Mouse (Mus musculus) heart, adult 8-10 months (tissue): Measurements from ENCODE around the gene Lrp2. TPM values are rescaled to one million over a fixed set of nuclear protein-coding genes. Genes with fewer than 3 reads are reported as not detected.

Source experiments
- DNase-seq: peaks from one replicate; pipeline ENCODE4 v3.0.0; 2022; ENCODE audit warnings: low spot score
- total RNA-seq, 4 experiments: library from RNA; stranded (reverse); gene quantifications; 2 replicates each; pipeline ENCODE4 v1.2.4; 2022

Lrp2 gene
- total RNA-seq, 4 experiments from 2014 or later = 0.57 to 1.6 (median 1.1) TPM

DNA sequence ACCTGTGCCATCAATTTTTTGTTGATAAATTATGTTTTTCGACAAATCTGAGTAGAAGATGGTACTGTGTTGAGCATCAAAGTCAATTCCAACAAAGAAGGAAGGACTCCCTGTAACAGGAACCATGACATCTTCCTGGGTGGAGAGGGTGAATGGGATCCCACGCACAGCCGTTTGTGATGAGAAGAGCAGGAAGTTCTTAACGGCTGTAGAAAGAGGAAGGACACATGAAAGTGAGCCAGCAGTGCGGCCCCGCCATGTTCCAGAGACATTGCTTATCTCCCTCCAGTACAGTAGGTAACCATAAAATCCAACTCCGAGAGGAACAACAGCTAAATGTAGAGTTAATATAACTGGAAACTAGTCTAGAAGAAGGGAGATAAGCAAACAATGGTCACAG is 67.6 kb downstream of the Lrp2 start:
- DNase-seq = no peak

DNA sequence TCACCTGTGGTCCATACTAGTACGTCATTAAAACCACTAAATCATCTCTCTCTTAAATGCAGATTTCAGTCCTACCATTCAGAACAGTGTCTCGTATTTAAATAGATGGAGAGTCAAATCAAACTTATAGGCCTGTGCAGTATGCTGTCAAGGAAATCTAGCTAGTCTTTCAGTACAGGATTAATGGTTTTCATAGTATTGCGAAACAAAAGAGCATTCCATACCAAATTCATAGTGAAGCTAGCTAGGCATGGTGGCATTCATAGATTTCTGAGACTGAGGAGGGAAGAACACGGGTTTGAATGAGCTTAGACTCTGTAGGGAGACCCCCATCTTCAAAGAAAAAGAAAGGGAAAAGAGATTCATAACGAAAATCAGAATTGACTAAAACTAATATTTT is 74.1 kb downstream of the Lrp2 start:
- DNase-seq = no peak

DNA sequence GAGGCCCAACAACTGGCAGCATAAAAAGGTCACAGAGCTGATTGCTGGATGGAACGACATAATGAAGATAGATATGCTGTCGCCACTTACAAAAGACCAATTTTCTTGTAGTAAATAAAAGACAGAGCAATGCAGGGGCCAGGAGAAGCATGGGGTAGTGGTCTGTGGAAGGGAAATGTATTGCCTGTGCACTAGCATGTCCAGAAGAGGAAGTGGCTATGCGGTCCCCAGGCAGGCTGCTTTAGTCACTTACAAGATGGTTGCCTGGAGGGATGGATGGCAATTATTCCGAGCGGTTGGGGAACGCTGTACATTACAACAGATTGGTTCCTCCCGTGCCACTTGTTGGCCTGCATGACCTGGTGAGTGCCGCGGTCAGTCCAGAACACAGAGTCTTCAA is 85.5 kb downstream of the Lrp2 start:
- no peak for DNase-seq

DNA sequence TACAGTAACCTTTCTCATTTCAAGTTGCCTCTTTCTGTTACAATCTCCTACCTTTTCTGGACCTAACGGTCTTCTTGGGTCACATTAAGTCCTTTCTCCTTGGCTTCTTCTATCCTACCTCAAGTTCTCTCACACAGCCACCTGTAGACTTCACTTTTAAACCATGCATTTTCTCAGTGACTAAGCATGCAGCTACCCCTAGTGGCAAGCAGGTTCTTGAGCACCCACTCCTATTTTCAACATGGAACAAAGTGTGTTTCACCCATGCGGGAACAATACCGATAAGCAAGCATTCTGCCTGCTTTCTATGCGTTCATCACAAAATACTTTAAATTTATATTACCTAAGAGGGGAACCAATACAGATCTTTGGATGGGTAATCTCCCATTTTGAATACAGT is 92.7 kb downstream of the Lrp2 start:
- DNase-seq = no peak

DNA sequence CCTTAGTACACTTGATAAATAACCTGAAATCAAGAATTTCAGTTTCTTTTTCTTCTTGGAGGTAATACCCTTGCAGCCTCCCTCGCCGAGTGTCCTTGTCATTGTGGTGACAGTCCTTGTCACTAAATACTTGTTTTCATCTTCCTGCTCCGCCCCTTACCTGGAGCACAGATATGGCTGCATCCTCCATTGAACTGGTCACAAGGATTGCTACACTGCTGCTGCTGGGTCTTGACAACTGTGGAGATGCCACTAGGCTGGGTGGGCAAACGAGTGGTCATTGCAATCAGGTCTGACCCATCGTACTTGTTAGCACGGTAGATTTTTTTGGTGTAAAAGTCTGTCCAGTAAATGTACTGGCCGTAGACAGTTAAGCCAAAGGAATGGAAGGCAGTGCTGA is 104.9 kb downstream of the Lrp2 start:
- DNase-seq = no peak

DNA sequence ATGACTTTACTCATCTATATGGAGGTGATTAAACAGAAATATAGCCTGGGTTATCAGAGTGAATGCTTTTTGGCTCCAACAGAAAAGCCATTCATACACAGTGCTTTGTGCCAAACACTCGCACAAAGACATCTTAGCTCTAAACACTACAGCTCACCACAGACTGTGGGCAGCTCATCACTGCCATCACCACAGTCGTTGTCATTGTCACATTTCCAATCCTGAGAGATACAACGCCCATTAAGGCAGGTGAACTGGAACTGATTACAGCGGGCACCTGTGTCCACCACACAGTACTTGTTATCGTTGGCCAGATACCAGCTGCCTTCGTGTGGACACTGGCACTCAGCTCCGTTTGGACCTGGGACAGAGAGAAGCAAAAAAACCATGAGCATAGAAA is 106.0 kb downstream of the Lrp2 start:
- DNase-seq = no peak

DNA sequence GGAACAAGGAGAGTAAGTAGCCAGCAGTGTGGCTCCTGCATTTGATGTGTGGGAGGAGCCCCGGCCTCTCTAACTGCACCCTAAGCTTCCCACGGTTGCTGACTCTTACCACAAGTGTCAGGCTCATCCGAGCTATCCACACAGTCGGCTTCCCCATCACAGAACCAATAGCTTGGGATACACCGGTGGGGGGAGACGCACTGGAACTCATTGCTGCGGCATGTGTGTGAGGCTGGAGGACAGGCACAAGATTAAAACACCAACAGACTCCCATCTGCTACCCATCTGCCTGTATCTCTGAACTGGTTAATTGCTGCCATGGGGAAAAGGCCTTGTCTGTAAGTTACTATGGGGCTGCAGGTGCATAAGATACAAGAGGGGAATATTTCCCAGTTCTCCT is 109.0 kb downstream of the Lrp2 start:
- DNase-seq = no peak

DNA sequence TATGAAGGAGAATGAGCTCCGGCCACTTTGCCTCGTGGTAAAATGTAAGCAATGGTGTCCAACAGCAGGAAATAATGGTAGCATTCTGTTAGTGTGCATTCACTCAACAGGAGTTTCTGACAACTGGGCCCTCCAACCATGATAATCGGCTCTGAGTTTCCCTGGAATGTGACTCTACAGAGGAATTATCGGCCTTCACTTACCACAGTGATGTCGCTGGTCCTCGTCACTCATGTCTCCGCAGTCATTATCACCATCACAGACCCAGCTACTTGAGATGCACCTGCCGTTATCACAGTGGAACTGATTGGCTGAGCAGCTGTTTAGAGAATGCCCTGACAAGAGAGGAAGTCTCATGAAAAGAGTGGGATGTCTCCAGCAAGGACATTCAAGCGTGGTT is 110.7 kb downstream of the Lrp2 start:
- DNase-seq = no peak

DNA sequence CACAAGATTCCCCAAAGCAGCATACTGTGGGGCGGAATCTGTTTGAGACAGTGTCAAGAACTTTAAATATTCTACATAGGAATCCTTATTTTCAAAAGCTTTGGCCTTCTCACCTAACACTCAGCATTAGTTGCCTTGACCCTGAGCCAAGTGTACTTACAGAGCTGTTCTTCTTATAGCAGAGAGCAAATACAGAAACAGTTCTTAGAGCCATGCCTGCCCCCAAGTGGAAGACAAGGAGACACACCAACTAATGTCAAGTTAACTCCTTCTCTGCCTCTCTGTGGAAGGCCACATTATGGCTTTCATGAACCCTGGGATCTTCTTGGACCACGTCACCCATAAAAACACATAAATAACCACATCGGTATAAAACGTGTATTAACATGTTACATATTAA is 114.0 kb downstream of the Lrp2 start:
- no peak for DNase-seq

DNA sequence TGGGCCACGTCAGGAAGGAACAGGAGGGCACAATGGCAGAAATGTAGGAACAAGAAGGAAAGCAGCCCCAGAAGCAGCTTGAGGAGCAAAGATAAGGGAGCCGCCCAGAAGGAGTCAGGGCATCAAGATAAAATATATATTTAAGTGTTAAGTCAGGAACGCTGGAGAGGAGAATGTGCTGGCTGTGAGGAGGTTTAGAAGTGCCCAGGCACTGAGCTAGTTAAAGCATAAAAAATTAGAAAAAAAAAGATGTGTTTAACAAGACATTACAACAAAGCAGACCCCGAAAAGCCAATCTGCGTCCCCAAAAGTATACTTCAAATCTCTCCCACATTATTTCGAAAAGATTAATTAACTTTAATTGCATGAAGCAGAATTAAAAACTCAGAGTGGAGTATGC is 122.3 kb downstream of the Lrp2 start:
- no peak for DNase-seq

DNA sequence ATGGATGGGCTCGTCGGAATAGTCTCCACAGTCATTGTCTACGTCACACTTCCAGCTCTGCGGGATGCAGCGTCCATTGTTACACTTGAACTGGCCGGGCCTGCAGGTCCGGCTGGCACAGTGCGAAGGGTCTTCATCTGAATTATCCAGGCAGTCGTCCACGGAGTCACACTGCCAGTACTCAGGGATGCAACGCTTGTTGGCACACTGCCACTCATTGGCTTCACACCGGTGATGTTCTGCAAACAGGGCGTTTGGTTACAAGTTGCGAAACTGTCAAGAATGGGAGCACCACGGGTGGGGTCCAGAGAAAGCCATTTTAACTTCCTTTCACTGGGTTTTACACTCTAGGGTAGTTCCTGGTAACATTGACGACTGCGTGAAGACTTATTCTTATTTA is 126.4 kb downstream of the Lrp2 start:
- no peak for DNase-seq

DNA sequence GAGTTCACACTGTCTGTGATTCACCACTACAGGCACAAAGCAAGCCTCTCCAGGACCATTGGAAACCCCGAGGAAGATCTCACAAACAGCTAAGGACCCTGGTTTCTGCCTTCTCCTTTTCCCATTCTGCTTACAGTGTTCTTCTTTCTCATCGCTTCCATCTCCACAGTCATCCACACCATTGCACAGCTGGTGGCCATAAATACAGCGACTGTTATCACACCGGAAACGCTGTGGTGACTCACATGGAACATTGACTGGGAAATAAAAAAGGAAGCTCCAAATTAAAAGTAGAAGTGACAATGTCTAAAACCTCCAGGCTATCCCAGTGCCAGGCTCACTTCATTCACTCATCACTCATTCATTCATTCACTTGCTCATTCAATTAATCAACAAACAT is 134.7 kb downstream of the Lrp2 start:
- no peak for DNase-seq

DNA sequence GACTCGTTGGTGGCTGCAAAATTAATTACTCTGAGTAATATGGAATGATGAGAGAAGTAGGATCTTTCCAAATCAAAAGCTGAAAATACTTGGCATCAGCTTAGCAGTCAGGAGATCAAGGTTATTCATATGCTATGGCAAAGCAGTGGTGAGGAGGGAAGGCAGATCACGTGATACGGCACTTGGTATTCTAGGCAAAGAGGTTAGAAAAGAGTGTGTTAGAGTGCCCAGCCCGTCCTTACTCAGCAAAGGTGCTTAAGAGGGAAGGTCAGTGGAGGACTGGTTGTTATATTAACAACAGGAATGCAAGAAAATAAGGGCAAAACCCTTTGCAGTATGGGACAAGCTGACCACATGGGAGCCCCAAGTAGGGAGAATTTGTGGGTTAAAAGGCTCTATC is 137.3 kb downstream of the Lrp2 start:
- DNase-seq = no peak

DNA sequence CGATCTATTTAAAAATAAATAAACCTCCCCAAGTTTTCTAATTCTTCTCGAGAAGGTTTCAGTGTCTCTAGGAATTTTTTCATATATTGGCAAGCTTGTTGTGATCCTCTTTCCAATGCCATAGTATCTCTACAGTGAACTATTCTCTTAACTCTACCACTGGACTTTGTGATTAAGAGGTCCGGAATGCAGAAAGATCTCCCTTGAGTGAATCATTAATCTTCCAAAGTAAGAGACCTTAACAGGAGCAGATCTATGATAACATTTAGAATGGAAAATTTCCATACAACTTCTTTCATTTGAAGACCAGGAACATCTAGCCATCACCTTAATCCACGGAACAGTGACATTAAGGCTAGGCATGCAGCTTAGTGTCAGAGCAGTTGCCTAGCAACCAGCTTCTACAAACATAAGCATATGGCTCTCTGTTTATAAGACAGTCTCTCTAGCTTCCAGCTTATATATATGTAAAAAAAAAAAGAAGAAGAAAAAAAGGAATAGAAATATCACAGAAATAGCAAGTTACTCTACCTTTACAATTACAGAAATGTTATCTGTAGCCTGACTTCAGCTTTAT is 139.9 kb downstream of the Lrp2 start:
- no peak for DNase-seq

DNA sequence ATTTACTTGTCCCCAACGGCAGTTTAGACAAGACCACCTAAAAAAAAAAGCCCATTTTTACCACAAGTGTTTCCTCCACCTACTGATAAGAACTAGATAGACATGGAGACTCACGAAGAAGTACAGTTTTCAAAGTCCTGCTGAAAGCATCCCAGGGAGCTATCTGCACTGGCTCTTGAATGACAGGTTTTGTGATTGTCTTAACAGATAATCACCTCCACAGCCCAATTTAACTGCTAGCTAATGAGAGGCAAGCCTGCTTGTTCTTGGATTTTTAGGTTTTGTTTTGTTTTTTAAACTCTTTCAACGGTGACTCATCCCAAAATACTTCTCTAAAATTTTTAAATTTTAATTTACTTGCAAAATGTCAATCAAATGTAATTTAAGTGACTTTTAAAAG is 144.2 kb downstream of the Lrp2 start:
- DNase-seq = no peak

DNA sequence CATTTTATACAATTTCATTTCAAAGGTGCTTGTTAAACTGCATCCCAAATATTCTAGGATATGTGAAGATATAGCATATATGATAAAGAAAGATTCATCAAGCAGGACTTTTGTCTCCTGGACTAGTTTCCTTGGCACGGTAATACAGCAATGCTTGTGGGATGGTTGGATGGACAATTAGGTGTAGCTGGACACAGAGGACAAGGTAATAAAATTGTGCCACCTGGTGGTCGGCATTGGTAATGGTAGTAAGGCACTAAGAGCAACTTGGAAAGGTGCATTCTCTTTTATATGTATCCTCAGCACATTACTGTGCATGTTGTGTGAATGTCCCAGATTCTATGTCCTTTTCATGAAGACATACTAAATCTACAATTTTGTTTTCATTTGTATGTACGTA is 157.7 kb downstream of the Lrp2 start:
- DNase-seq = peak; percentile 16

DNA sequence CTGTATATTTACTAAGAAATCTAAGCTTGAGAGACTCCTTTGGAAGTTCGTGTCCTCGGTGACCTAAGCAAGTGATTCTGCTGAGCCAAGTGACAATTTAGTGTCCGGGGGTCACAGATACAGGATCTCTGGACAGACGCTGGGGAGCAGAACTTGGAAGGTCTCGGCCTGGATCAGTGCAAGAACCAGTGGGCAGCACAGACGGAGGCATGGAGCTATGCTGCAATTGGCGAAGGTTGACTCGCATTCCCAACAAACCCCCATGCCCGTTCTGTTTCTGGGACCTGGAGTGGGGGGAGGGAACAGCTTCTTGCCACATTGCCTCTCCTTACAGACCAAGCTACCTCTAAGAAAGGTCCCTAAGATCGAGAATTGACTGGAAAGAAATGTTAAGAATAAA is 158.7 kb downstream of the Lrp2 start:
- DNase-seq = no peak

DNA sequence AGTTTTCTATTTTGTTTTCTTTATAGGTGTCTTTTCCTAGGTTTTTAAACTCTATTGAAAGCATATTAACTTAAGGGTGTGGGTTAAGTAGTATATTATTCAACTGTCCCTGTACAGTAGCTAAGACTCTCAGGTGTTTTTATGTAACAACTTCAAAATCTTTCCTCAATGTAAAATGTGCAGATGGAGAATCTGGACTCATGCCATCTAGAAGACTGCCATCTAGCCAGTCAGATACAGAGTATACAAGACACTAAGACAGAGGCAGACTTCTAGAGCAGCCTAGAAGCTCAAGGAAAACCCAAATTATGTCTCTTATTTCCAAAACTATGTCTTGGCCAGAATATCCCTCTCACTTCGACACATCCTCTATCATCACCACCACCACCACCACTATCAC is 159.8 kb downstream of the Lrp2 start:
- DNase-seq = no peak

DNA sequence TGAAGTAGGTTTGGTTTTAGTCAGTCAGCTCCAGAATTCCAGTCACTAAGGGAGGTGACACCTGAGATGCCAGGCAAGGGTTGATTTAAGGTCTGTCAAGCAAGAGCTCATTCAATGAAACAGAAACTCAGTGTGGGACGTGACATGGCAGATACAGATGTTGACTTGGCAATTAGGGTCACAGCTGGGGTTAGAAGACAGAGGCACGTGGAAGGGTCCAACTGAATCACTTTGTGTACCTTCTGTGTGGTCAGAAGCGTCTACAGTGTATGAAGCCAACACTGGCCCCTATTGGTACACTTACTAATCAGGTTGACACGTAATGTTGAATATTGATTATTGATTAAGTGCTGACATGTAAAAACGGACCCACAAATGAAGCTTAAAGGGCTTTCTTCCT is 161.0 kb downstream of the Lrp2 start:
- DNase-seq = no peak

DNA sequence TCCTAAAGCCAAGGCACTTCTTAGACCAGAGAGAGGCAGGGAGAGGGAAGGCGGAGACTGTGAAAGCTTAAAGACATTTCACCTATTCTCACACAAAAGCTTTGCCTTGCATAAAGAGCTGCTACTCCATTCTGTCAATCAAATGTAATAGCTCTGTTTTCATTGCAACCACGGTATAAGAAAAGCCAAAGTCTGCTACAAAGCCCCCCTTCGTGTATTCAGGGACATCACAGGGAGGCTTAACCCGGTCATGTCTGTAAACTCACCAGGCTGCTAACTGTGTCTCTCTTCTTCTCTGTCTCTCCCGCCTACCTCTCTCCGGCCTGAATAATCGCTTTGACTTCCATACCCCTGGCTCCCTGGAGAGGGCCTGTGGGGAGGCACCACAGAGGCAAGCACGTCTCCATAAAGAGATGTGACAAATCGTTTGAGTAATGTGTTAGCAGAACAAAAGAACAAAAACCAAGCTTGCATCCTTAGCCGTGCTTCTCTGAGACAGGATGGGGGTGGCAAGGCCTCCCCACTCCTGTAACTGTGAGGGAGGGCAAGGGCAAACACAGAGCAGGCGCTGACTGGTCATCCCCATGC is 167.5 kb downstream of the Lrp2 start:
- DNase-seq = no peak

DNA sequence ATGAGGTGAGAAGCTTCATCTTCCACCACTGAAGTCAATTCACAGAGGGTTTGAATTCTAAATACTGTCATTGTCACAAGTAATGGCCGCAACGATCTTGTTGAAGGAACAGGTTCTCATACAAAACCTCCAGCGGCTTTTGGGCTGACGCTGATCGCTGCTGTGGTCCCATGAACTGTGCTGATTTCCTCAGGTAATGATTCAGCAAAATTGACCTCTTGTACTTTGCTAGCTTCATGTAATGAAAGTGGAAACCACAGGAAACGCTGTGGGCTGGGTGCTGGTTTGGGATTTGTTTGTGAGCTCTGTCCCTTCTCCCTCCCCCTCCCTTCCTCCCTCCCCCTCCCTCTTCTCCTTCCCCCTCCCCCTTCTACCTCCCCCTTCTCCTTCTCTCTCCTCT is 170.8 kb downstream of the Lrp2 start:
- no peak for DNase-seq

DNA sequence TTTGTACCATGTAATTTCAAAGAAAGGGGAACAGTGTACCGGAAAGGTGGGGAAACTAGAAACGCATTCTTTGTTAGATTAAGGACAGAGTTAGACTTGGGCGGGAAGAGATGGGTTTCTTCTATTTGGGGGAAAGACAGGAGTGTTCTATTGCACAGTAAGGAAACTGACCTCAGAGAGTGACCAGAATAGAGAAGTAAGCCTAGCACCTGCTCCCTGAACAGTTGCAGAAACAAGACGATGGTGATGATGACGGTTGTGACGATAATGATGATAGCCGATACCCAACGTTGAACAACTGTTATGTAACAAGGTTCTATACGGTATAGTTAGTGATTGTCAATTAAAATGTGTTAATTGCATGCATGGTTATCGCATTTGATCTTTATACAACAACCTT is 171.3 kb downstream of the Lrp2 start:
- no peak for DNase-seq

DNA sequence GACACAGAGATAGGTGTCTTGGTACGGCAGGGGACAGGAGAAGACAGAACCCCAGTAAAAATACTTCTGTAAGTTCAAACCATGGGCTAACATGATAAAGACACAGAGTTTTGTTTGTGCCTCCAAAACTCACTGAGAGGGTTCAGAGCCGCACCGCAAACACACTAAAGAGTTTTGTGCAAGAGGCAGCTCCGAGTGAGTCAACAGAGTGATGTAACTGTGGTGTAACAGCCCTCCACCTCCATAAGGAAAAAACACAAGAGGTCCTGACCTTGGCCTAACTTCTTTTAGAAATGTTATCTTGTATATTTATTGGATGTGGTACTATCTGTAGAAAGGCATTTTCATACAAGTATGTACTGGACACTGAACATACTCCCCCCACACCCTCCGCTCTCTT is 180.2 kb downstream of the Lrp2 start:
- no peak for DNase-seq

DNA sequence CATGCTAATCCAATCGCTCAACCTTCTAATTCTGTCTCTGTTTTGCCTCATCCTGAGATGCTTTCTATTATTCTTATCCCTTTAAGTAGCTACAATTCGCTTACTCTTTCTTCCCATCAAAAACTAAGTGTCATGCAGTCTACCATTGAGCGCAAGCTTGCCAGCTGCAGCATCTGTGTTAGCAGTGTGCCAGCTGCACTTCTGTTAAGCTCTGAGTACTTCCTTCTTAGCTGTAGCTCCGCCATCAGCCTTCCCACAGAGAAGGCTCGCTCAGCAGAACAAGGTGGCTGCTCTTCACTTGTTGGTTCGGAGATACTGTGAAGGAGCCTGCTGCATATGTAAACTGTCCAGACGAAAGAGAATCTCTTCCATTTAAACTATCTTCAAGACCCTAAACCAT is 183.6 kb downstream of the Lrp2 start:
- no peak for DNase-seq
